Mouse (Mus musculus): Measurements from ENCODE around the gene Krtap13-1.
"Not testable (repeated sequence)": the region's sequence is repeated elsewhere in the genome, so short reads cannot be mapped to it uniquely, and the experiment has no call there.

GRCm38 (mm10) chr16:88758547-88758946 lies 29.9 kb downstream of the Krtap13-1 start, which contains the start of gene 2310034C09Rik:
- not testable (repeated sequence) for TF ChIP-seq POLR2A (IDR thresholded peaks at IDR 0.05; ENCODE audit: borderline replicate concordance, extremely low read depth, low read depth, low read length); CTCF (IDR thresholded peaks at IDR 0.05; ENCODE audit: insufficient read depth, low read length)

Measured in lung, adult 2 months (tissue).